Mouse (Mus musculus) left cerebral cortex, postnatal 25 days (tissue): Measurements from ENCODE around the gene Cbr1. TPM values are rescaled to one million over a fixed set of nuclear protein-coding genes. Genes with fewer than 3 reads are reported as not detected.

Experiments used
- total RNA-seq, 2 experiments: library from RNA; stranded (reverse); gene quantifications; 2 replicates each; pipeline ENCODE4 v1.2.3; 2021

Cbr1 gene
- total RNA-seq, 2 experiments from 2014 or later, result 64.7 to 68.8 TPM

Other genes with a start within 250 kb of the Cbr1 start
- gene Setd4, start 1.8 kb upstream of the Cbr1 start, total RNA-seq, result 10 to 100 TPM in 1 of 2 experiments, 1 to 10 TPM in 1; 9.5 to 10.9 TPM
- 1 to 10 TPM; 3.4 to 4.0 TPM for gene Gm5678, start 22.2 kb downstream of the Cbr1 start, total RNA-seq
- 10 to 100 TPM; 16.0 to 19.9 TPM for gene Cbr3, start 77.4 kb downstream of the Cbr1 start, total RNA-seq
- gene Dop1b, start 106.1 kb downstream of the Cbr1 start, total RNA-seq, result 10 to 100 TPM; 82.1 to 87.0 TPM
- gene Morc3, start 226.3 kb downstream of the Cbr1 start, total RNA-seq, result 10 to 100 TPM; 31.7 to 35.9 TPM